Mouse (Mus musculus) urinary bladder, postnatal 36 days (tissue): Measurements from ENCODE around the gene Ccr10.

Experiments used
- DNase-seq, 2 experiments: peaks; one replicate each; pipeline ENCODE4 v3.0.0; 2022; ENCODE audit warnings: low spot score in 2 of 2, mixed read lengths in 1 of 2

Ccr10 gene

DNA sequence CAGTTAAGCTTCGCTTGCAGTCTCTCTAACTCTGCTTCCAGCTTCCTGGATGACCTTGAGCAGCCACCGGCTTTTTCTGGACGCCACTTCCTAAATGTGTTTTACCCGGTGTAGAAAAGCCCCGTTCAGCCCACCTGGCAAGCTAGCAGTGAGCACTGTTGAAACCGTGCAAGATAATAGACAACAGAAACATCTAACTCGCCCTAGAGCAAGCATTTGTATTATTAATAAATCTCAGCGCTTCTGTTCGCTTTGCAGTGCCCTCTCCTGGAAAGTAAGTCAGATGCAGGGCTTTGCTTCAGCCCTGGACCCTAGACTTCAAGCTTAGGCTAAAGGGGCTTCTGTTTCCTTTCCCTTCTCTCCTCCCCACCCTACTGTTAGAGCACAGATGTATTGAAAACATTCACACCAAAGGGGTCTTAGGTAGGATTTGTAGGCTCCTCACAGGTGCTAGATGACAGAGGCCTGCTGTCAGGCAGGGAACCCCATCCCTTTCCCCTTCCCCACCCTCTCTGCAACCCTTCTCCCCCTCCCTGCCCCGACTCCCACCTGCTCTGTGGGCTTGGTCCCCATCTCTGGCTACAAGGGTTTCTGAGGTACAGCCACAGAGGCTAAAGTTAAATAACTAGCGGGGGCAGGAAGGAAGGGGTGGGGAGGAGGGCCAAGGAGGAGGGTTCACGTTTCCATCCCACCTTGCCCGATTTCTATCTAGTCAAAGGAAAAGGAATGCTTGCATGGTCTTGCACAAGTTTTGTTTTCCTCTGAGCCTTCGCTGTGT, at the start of gene Ccr10:
TSS of gene Ccr10 (minus strand) at position 593 of the 778 bp plus-strand sequence.
- DNase-seq = no peak

DNA sequence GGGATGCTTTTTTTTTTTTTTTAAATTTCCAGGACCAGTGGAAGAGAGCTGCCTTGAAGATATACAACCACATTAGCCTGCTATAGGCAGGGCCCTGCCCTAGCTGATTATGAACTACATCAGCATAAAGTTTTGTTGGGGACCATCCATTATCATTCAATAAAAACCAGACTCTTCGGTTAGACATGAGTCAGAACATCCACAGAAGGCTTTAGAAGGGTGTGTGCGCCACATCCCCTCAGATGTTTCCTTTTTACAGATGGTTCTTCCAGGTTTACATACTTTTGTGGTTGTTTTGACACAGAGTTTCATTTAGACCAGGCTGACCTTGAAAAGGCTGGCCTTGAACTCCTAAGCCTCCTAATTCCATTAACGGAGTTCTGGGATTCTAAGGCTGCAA, 49.1 kb upstream of the Ccr10 start:
- no peak for DNase-seq

DNA sequence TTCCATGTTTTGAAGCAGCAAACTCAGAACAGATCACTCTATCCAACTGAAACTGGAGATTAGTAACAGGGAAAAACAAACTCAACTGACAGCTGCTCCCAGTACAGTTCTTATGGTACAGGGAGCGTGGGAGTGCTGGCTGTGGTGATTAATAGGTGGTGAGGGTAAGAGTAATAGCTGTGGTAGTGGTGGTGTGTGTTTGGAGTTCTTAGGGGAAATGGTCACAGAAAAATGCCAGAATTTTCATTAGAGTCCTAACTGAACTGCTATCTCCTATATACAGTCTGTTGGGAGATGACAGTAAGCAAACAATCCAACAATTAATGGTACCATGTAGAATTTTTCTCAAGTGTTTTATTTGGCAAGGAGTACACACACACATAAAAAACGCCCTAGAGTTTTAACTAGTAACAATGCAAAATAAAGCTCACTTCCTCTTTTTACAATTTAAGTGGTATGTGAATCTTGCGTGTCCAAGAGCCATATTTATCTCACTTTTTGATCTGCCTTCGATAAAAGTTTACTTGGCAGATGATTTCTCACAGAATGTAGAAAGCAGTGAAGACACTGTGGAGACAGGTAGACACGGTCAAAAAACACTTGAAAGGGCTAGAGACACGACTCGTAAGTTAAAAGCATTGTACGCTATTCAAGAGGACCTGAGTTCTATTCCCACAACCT, 46.2 kb upstream of the Ccr10 start:
- DNase-seq = no peak

DNA sequence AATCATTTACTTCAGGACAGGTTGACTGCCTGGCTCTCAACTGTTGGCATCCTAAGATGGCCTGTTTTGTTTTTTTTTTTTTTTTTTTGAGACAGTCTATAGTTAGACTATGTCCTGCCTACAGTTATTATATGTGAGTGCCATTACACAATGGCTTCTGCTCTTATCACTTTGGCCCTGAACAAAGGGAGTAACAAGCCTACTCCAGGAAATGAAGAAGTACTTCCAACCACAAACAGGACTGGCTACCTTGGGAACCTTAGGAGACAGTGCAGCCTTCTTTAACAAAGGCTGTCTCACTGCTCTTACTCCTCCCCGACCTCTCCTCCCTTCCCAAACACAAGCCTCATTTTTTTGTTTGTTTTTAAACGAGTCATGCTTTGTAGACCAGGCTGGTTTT, 45.6 kb upstream of the Ccr10 start:
- no peak for DNase-seq

DNA sequence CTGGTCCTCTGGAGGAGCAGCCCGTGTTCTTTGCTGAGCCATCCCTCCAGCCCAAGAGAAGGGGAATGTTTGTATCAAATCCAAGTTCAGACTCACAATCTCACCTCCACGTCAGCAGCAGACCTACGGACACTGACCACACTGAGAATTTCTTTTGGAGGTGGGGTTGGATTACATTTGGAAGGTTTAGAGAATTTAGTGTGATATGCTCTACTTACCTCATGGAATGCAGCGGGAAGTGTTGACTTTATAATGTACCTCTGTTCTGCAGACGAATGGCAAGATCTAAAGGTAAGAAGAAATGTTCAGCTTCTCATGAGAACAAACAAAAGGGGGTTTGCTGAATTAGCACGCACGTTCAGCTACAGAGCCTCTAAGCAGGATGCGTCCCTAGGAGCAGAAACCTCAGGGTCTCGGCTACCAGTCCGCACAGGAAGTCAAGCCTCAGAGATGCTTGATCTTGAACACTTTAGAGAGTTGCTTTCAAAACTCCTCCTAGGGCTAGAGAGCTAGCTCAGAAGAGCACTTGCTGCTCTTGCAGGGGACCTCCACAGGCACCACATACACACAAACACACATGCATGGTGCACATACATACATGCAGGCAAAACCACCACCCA, 43.3 kb upstream of the Ccr10 start:
- no peak for DNase-seq

DNA sequence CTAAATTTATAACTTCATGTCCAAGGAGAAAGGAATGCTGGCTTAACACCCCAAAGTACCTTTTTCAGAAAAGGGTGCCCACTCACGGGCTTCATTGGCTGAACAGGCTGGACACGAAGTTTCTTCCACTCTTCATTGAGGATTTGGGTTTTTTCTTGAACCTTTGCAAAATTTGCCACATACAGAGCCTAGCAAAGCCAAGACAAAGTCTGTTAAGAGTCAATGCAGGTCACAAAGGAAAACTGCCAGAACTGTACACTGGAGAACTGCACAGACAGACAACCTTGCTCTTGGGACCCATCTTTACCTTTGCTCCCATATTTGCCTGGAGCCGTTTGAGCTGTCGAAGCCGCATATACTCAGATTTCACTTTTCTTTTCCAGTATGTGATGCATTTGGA, 41.7 kb upstream of the Ccr10 start:
- no peak for DNase-seq

DNA sequence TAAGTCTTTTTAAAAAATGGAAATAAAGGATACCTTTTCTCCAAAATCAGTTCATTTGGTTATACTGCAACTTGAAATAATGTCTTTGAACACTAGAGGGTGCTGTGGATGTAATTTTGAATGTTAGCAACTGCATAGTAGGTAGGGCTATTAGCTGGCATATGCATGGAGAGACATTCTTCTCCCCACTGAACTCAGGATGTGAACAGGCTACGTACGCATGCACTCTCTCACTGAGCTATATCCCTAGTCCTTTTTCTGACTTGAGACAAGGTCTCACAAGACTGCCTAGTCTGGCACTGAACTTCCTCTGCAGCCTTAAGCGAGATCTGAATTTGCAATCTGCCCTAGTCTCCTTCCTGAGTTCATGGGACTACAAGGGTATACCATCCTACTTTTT, 36.7 kb upstream of the Ccr10 start:
- no peak for DNase-seq

DNA sequence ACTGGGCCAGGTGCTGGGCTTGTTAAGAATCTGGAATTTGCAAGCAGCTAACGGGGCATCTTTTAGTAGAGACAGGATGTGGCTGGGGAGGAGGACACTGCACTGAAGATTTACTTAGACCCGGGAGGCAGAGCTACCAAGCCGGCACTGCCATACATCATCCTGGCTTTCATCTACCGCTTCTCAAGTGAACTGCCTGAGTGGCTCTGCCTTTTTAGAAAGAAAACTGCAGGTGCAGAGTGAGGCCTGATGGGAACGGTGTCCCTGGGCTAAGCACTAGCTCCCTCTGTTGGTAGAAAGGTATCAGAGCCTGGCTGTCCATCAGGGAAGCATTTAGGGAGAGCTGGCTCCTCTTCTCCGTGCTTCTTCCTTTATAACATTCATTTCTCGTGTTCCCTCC, 25.7 kb upstream of the Ccr10 start:
- no peak for DNase-seq

DNA sequence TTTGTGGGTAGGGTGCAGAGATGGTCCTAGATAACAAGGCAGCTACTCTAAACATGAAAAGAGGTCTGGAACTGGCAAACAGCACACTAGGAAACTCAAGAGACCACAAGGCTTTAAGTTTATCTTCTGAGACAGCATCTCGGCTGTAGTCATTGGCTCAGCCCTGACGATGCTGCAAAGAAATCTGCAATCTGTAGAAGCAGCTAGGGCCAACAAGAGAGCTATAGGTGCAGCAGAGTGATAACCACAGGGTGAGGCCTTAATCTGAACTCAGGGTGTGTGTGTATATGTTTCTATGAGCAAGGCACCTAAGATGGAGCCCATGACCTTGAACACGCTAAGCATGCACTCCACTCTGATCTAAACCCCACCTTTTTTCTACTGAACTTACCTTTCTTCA, 24.3 kb upstream of the Ccr10 start:
- no peak for DNase-seq

DNA sequence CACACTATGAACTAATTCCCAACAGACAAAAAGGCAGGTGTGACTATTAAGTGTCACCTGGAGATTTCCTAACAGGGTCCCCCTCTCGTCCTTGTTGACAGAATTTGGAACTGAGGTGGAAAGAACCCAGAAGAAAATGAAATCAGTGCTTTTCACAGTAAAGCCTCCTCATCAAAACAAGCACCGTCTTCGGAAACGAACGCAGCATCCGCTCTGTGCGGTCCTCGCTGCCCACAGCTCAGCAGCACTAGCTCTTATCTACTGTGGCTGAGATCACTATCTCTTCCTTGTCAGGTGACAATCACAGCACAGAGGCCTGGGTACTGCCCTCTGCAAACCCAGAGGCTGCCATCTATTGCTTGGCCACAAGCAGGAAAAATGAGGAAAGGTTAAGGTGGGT, 20.9 kb upstream of the Ccr10 start:
- DNase-seq = no peak

DNA sequence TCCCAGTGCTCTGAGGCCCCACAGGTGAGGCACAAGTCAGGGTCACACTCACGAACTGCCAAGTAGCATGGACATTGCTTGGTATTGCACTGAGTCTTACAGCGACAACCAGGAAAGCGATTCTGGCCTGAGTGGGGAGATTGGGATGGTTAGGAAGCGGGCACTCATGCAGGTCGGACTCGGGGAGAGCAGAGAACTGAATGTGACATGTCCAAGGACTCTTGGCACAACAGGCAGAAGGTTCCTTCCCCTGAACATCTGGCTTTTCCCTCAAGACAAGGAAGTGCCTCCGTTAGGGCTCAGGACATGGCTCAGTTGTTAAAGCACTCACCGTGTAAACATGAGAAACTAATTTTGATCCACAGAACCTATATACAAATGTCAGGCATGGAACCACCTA, 20.3 kb upstream of the Ccr10 start:
- no peak for DNase-seq

DNA sequence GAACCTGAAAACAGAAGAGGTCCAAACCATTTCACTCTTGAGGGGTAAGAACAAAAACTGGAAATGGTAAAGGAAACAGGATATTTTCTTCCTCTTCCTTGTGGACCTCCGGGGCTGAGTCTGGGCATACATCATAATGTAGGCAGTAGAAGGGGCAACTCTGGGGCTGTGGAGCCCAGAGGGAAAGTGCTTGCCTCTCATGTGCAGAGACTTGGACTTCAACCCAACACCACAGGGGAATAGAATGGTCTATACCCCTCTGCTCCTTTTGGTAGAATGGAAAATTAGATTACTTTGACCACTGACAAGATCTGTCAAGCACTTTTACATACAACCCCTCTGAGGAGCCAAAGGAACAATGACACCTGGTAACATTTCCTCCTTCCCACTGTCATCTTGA, 19.9 kb upstream of the Ccr10 start:
- DNase-seq = no peak

DNA sequence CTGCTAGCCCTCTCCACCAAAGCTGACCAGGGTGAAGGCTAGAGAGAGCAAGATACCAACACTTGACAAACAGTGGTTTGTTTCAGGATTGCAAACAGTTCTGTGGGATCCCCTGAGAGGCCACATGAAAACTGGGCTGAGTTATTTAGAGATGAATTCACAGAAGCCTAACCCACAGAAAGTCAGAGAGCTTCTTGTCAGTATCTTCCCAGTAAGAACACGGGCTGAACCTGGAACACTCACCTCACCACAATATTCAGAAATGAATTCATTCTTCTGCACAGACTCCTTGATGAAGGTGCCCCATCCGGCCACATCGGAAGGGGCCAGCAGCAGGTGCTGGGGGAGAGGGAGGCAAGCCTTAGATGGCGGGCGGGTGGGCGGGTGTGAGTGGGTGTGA, 19.4 kb upstream of the Ccr10 start:
- no peak for DNase-seq

DNA sequence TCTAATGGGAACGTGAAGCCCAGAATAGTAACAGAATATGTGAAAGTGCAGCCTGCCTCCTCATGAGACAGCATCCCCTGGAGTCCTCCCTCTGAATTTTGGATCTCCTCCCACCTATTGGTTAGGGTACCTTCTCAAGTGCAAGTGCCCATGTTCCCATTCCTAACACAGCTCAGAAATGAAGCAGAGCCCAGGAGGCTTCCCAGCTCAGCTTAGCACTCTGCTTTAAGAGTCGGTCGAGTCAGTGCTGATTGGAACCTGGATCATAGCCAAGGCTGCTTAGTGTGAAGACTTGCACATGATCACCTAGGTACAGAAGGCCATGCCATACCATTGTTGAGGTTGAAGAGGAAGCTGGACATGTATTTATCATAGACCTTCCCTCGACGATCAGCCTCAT, 18.9 kb upstream of the Ccr10 start:
- no peak for DNase-seq

DNA sequence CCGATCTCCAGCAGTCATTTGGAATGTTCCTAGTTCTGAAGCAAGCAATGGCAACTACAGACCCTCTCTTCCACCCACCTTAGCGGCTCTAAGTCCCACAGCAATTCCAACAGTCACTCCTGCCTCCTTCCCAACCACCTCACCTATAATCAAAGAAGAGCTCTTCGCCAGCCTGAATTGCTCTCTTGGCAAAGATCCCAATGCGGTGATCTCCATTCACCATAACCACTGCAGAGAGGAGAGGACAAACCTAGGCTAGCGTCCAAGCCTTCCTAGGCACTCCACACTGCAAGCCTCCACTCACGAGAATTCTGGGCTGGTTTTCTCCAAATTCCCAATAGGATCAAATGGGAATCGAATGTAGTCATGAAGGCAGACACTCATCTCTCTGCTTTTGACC, 17.8 kb upstream of the Ccr10 start:
- DNase-seq = no peak

DNA sequence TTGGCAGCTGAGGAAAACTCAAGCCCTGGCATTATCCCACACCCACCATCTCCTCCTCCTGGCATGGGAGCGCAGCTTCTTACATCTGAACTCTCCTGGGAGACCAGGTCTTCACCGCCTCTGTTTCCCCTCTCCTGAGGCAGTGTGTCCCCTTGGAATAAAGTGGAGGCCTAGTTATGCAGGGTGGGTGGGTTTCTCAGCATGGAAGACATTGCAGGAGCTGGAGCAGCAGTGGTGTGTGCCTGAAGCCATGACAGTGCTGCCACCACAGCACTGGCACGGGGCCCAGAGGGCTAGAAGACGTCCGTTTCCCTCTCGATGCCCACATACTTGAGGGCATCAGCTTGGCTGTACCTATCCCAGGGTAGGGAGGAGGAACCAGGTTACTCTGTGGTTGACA, 17.4 kb upstream of the Ccr10 start:
- no peak for DNase-seq

DNA sequence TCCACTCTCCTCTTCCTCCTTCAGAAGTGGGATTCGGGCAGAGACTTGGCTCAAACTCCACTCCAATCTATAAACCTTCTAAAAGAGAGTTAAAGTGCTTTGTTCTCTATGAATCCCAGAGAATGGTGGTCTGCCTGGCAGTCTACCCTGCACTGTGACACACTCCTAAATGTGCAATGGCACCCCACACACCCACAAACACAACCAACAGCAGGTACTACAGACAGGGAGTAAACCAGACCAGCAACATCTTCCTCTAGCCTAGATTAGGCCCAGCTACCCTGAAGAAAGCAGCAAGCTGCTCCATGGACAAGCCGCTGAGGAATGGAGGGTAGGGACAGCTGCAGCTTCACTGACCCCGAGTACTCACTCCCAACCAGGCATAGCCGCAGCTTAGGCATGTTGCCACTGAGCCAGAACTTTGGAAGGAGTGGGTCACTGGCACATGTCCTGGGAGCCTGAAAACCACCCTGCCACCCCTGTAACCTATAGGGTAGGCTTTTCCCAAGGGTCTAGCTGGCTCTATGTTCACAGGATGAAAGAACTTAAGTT, 16.8 kb upstream of the Ccr10 start:
- no peak for DNase-seq

DNA sequence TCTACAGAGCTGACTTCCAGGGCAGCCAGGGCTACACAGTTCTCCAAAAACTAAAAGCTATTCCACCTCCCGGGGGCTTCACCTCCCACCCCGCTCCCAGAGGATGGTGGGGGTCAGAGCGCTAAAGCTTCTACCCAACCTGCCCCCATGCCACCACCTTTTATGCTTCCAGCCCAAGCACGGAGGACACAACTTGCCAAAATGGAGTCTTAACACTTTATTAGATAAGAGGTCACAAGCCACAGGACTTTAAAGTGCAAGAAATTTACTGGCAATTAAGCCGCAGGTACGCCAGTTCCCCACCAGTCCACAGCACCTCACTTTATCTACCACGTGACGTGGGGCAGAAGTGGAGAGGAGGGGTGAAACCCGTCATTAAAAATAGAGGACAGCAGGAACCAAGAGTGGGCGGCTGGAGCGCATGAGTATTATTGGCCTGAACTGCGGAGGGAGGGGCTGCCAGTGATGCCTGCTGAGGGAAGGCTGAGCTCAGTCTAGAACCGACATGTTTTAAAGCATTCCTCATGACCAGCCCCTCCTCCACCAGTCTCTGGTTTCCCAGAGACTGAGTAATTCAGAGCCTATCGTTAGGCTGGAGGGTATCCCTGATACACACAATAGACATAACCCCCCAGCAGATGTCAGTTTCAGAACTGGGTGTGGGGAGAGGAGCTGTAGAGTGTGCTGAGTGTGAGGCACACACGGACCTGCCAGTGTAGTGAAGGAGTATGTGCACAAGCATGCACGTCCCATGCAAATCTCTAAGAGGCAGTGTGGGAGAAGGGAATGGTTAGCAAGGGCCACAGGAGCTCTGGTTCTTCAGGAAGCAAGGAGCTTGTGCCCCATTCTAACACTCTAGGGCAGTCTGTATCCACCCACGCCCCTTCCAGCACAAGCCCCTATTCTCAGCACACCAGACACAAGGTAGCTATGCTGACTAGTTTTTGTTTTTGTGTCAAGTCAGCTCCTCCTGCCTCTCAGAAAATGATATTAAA, 16.0 kb upstream of the Ccr10 start:
- DNase-seq = no peak

DNA sequence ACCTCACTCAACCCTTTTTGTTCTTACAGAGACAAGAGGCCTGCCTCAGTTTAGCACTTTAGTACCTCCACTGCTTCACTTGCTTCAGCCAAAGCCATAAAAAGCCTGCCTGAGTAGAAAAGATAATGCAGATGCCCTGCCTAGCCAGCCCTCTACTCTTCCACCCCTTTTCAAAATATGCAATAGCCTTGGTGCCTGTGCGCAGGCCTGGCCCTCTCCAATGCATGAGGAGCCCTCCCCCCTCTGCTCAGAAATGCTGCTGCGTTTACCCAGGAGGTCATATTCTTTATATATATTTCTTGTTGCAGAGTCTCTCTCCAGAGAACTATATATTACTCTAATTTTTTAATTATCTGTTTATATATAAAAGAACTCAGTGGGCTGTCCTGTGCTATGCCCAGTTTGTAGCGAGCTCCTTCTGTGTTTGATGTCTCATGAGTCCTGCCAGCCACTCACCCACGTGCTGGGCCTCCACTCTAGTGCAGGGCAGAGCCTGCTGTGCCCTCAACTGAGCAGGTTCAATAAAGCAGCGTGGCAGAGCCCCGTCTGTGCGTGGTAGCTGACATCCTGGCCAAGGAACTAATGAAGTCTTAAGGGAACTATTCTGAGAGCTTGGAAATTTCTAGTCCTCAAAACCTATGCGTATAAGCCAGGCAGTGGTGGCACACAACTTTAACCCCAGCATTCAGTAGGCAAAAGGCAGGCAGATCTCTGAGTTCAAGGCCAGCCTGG, 15.1 kb upstream of the Ccr10 start:
- DNase-seq = no peak

DNA sequence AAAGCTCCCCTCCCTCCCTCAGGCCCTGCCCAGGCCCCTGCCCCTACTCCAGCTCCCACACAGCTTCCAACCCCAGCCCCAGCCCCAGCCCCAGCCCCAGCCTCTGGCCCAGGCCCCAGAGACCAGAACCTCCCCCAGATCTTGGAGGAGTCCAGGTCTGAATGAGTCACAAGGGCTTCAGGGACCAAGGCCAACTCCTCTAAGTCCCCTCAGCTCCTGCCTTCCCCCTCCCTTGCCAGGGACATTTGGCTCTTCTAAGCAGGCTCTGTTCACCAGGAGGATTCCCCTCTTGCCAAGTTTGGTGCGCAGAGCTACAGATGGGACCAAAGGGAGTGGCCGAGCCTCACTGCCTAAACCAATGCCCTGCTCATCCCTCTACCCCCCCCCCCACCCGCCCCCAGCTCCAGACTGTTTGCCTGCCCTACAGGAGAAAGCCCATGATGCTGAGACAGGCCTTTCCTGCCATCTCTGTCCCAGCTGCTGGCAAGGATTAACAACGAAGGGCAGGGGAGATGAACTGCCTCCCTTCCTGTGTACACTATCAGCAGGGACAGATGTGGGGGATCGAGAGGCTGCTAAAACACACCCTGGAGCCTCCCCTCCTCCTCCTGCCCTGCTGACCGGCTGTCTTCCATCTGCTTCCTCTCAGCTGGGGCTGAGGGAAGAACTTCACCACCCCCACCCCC, 14.4 kb upstream of the Ccr10 start:
- peak in 1 of 2 experiments; percentile 70 for DNase-seq
